Mouse (Mus musculus) cortical plate, adult 2 months (tissue): Measurements from ENCODE around the gene Emc3.

Source experiments
- CTCF ChIP-seq: fragments of 200-500 bp; IDR thresholded peaks from 2 replicates; pipeline ENCODE4 v1.5.1; 2011; ENCODE audit warnings: mild to moderate bottlenecking, control low read depth, low read length; ENCODE audit not compliant: insufficient read depth; ENCODE audit errors: extremely low read depth
- POLR2A ChIP-seq: fragments of 200-500 bp; IDR thresholded peaks from 2 replicates; pipeline ENCODE4 v1.6.1; 2011; ENCODE audit warnings: mild to moderate bottlenecking, low read length, control low read depth; ENCODE audit not compliant: insufficient read depth; ENCODE audit errors: extremely low read depth

- TF ChIP-seq CTCF (no peak), POLR2A (no peak)
Observed at GRCm38 (mm10) chr6:113465602-113466001, 65.8 kb downstream of the Emc3 start.
